Mouse (Mus musculus) heart, adult 11 months (tissue): ENCODE measurements around the gene Slc1a1.

Experiments used
- DNase-seq: peaks from one replicate; pipeline ENCODE4 v3.0.0; 2022

Slc1a1 gene

DNA sequence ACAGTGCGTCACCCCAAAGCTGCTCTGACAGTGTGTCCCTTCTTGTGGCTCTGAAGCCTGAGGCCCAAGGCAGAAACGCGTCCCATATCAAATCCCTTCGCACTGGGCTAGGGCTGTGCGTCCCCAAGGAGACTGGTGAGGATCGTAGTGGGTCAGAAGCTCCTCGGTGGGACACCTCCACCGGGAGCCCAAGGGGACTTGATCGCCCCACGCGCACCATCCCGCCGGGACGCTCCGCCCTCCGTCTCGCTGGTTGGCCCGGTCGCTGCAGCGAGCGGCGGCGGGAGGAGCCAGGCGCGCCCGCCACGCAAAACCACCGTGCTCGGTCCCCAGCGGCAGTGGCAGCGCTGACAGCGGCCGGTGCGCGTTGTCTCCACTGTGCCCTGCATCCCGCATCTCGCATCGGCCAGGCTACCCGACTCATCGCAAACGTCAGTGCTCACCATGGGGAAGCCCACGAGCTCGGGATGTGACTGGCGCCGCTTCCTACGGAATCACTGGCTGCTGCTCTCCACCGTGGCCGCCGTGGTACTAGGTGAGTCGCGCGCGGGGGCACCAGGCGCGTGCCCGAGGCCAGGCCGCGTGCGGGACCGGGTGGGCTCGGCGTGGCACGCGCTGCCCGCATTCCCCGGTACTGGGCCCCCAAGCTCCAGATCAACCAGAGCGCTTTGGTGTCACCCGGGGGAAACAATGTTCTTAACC, at the start of gene Slc1a1:
Gene Slc1a1, plus strand, starts transcription at position 252 of the 702 bp plus-strand sequence.
- DNase-seq: peak; percentile 94

DNA sequence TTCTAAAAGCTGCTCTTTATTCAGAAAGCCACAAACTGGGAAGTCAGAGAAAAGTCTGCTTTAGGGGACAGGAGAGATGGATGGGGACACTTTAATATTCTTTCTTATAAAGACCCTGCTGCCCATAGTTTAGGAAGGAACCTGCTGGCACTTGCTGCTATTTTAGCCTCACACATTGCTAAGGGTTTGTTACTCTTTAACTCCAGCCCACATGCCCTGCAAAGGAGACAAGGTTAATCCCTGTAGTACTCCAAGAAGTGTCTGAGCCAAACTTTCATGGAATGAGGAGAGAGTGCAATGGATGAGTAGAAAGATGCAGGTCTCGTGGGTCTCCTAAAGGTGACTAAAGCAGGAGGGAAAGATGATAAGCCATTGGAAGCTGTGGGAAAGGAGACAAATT, 44.7 kb upstream of the Slc1a1 start:
- DNase-seq: no peak

DNA sequence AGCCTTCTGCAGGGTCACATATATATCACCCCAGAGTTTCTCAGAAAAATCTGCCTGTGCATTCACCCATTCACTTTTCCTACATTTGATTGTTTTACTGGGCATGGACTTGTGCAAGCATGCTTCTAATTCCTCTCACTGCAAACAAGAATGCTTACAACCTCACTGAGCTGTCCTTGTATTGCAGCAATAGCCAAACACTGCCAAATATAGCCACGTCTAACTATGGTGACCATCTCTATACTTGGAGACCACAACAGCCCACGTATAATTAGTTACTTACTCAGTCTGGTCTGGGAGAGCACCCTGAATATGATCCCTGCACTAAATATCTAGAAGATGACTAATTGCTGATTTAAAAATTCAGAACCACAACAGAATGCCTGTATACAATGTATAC, 41.5 kb upstream of the Slc1a1 start:
- no peak for DNase-seq

DNA sequence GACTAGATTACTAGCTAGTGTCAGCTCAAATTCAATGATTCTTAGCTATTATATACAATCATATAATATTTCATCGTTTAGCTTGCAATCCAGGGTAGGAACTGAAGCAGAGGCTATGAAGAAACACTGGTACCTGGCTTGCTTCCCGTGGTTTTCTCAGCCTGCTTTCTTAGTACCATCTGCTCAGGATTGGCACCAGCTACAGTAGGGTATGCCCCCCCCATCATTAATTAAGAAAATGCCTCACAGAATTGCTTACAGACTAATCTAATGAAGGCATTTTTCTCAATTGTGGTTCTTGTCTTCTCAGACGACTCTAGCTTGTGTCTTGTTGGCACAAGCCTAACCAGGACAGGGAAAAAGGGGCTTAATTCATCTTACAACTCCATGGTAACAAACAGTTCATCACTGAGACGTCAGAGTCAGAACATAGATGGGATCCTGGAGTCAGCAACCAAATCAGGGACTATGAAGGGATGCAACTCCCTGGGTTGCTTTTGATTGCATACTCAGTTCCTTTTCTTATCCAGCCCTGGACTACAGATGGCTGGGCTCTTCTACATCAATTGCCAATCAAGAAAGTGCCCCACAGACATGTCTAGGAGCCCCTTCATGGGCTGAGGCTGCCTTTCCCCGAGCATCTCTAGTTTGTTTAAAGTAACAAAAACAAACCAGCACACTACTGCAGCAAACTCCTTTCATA, 38.6 kb upstream of the Slc1a1 start:
- DNase-seq: no peak

DNA sequence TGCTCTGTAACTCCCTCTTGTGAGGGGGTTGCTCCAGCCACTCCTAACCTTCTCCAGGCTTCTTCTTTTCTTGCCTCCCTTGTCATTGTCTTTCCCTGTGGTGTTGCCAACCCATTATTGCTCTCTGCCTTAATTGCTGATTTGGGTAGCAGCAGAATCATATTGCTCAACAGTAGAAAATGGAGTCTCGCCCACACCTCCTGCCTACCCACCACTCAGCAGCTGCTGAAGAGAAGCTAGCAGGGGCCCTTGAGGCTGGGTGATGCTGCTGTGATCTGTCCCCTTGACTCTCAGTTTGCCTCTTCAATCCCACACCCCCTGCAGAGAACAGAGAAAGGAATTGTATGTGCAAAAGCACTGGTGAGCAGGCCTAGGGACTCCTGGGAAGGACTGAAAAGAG, 37.9 kb upstream of the Slc1a1 start:
- no peak for DNase-seq

DNA sequence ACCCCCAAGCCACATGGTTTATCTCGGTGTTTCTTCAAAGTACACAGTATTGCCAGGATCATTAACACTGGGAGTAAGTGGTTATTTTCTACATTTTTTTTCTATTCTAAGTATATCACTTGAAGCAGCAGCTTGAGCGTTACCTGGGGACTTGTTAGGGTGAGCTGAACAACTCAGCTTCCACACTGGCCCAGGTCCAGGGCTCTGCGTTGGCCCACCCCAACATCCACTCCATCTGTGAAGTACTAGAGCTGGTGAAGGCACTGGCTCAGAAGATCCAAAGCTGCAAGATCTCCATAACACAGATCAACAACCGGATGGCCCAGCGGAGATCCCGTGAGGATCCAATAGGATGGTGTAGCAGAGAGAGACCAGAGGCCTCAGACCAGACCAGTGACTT, 37.2 kb upstream of the Slc1a1 start:
- DNase-seq: no peak

DNA sequence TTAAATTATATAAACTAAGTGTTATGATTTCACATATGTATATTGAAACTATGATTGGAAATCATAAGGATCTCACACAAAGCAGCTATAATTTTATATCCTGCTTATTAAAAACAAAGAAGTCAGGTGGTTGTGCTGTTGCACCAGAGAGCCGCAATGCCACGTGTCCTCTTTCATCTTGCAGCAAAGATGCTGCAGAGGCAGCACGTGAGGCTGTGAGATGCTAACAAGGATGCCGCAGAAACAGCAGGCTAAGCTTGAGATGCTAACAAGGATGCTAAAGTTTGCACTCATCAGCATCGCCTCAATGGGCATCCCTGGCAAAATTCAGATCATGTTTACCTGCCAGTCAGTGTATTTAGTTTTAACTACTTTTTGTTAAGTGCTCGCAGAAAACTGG, 34.4 kb upstream of the Slc1a1 start:
- DNase-seq: no peak

DNA sequence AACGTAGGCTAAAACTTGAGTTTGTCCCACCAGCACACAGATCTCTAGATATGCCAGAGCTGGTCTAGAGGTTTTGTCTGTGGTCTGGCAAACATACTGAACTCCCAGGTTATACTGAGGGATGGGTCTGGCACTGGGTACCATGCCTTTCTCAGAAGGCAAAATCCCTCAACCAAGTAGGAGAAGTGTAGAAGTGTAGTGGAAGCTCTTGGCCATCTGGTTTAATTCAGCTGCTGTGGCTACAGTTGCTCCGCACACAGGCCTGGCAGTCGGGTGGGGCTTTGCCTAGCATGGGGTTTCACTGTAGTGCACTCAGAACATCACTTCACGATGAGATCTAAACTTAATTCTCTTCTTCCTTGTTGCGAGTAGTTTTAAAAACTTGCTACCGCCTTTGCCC, 28.6 kb upstream of the Slc1a1 start:
- DNase-seq: peak; percentile 61

DNA sequence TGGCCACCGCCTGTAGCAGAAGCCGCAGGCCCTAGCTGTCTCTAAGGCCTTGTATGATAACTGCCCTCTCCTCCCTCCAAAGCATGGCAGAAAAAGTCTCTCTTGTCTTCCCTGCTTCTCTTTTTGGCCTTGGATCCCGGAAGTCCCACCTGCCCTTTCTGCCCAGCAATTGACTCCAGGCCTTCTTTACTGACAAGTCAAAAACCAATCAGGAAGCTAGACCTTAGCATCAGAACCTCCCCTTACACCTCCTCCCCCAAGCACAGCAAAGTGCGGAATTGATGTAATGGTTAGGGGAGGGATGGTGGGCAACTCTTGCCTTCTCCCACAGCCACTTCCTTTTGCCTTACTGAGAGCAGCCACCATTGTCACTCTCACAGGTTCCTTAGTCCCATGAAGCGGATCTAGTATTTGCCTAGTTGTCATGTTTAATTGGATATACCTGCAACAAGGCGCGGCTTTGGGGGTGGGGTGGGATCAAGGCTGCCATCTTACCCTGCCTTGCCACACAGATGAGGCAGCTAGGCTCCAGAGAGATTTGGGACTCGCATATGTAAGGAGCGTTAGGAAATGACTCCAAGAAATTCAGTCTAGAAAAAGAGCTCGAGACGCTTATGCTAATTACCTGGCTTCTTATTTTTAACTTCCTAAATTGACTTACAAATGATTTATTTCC, 27.9 kb upstream of the Slc1a1 start:
- DNase-seq: peak; percentile 28

DNA sequence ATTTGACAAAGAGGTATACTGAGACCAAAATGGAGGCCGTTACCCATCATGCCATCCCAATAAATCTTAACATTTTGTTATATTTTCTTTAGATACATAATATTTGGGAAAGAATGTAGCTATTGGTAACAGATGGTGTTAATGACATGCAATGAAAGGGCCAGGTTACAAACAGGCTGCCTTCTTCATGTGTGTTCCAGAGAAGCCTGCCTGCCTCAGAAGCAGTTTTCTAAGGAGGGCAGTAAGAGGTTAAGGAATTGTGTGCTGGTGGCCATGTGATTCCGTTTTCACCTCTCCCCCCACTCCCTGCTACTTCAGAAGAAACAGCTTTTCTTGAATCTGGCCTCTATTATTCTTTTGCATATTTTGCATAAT, 27.4 kb upstream of the Slc1a1 start:
- DNase-seq: no peak

DNA sequence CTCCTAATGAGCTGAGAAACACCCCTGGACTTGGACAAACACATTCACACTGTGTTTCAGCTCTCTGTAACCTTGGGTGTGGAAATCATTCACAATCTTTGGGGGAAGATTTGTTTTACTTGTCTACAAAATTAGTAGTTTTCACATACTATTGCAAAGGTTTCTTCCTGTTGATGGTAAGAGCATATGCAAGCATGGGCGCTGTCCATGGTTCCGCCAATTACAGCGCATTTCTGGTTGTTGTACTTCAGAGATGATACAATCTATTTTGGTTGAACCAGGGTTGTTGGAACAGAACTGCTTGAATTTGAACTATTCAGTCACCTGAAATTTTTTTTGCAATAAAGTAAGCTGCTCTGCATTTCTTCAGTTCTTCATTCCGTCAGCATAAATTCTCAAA, 16.6 kb upstream of the Slc1a1 start:
- no peak for DNase-seq

DNA sequence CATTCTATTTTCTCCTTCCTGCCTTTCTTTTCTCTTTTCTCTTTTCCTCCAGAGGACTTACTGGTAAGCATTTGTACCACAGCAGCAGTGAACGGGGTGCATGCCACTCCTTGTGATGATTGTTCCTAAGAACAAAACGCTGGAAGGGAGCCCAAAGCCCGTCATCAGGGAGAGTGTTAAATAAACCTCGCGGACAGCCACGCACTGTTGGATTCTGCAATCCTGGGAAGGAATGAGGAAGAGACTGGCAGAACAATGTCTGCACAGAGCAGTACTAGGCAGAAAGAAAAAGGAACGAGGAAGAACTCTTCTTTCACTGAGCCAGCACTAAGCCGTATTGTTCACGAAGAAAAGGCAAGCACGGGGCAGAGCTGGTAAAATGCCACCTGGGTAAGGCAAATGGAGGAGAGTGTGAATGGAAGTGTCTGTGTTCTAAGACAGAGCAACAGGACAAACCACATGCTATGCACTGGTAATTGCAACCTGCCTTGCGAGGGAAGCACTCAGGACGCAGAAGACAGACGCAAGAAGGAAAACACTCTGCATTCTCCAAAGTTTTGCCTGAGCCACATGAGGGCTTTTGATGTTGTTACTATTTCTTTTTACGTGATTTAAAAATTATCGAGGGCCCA, 7.0 kb upstream of the Slc1a1 start:
- DNase-seq: no peak

DNA sequence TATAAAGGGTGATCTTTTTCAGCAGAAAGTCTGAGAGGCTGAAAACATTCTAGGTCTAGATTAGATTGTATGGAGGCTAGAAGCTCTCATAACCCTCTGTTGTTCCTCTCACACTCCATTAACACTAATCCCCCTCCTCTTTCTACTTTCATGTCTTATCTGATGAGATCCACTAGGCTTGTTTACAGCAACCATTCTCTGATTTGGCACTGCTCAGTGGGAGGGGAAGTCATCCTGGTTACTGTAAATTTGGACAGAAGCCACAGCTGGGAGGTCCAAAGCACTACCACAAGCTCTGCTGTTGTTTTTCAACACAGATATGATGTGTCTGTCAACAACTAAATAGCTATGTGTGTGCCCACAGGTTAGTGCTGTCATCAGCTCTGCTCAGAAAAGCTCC, 3.5 kb upstream of the Slc1a1 start:
- no peak for DNase-seq

DNA sequence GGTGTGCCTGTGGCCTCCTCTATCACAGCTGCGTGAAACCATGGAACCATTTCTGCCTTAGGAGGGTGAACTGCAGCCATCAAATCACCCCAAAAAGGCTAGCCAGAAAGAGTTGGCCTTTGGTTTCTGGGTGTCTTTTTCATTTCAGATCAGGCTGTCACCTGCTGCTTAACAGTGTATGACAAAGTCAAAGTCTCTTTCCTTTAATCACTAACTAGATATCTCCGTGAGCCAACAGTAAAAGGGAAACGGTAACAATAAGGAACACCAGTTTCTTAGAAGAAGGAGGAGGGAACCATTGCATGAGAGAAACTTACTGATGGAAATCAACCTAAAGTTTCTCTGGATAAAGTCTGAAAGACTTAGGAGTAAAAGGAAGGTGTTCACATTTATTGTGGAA, 2.2 kb upstream of the Slc1a1 start:
- DNase-seq: no peak

DNA sequence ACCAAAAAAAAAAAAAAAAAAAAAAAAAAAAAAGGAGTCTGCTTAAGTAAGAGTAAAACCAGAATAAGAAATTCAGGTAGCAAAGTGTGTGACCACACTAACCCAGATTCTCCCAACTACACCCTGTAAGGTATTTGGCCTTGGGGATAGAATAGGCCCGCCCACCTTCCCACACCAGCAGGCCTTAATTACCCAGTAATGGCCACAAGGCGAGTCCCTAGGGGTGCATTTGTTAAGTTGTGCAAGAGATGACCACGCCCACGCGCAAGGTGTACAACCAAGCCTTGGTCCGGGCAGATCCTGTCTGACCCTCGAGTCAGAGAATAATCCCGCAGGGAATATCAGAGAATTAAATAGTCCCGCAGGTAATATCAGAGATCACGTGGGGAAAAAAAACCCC, 461 bp upstream of the Slc1a1 start:
- no peak for DNase-seq

DNA sequence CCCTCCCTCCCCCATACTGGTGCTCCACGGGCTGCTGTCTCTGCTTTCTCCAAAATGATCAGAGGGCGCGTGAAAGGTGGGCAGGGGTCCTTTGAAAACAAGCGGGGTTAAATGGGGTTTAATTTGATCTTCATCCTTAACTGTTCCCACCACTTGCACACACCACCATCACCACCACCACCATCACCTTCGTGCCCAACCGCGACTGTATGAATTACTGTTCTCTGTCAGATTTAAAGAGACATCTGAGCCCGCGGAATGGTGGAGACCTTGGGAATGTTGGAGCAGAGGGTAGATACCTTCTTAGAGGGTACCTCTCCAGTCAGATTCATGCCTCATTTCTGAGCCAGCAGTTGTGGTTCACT, 633 bp downstream of the Slc1a1 start:
- no peak for DNase-seq

DNA sequence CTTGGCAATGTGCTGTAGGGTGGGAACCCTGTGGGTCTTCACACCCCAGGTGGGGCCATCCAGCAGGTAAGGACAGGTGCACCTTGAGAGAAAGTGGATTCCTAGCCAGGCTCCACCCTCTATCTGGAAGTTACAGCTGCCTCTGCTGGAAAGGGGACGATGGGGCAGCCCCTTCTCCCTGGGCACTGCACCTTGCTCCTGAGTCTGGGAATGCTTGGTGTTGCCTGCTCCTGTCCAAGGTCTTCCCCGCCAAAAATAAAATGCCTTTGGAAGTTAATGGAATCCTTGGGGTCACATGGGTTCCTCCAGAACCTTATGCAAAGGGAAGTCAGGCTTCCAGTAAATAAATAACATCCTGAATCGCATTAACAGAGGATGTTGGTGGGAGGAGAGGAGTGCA, 1.3 kb downstream of the Slc1a1 start:
- DNase-seq: no peak

DNA sequence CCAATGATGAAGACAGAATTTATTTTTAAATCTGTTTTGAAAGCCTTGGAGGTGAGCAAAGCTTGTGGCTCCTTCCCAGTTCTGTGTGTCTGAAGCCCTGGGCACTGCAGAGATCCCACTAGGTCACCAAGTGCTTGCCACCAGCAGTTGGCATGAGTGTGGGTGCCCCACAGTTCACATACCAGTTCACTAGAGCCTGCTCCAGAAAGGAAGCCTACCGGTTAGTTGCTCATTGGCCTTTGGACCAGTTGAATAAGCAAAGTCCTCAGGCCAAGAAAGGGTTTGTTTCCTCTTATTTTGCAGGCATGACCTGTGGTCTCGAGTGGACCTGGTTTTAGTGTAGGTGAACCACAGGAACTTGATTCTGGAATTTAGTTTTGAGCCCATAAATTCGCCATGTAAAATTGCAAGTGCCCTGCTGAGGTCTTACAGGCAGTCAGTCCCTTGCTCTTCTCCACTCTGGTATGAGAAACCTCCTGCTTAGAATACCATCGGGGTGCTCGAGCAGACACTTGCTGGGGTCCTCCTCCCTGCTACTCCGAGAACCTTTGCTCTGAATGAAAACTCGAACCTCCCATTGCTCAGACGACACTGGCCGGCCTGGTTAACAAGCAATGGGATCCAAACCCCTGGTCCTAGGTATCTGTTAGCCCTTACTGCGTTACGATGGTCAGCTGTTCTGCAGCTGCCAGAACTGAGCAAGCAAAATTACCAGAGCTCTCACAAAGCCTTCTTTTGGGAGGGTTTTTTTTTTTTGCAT, 2.0 kb downstream of the Slc1a1 start:
- DNase-seq: no peak

DNA sequence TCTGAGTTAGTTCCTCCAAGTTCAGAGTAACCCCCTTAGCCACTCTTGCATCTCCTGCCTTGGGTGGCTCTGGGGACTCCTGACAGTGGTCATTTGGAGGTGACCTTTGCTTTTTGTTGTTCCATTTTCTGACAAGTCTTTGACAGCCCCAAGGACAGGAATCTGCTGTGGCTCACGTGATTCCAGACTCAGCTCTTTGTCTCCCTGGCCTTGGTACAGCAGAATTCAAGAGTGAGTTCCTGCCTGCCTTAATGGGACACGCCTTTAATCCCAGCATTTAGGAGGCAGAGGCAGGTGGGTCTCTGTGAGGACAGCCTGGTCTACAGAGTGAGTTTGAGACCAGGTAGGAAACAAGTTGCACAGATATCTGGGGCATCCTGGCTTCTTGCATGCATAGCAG, 3.9 kb downstream of the Slc1a1 start:
- no peak for DNase-seq

DNA sequence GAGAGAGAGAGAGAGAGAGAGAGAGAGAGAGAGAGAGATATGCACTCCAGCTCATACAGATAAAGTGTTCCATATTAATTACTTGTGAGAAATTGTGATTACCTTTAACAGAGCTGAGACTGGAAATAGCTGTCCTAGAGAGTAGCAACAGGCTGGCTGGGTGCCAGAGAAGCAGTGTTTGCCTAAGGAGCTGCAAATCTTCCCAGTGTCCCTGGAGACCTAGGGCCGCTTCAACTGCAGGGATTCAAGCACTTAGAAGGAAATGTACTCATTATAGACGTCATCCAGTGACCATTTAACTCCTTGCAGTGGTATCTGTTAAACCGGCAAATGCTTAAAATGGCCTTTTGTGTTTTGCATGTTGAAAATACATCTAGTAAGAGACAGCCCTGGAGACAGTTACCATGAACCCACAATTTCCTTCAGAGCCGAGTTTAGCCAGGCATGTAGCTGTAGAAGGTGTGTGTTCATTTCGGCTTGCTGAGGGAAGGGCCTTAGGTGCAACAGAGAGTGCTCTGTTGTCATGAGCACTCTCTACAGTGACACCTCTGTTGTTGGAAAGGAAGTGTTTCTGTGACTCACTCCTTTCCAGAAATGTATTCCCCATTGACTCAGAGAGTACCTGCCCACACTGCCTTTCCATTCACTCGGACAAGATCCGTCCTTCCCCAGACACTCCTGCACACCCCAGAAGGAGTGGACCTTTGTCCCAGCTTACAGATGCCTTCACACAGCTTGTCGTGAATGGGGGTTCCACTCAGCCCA, 10.3 kb downstream of the Slc1a1 start:
- DNase-seq: peak; percentile 92

DNA sequence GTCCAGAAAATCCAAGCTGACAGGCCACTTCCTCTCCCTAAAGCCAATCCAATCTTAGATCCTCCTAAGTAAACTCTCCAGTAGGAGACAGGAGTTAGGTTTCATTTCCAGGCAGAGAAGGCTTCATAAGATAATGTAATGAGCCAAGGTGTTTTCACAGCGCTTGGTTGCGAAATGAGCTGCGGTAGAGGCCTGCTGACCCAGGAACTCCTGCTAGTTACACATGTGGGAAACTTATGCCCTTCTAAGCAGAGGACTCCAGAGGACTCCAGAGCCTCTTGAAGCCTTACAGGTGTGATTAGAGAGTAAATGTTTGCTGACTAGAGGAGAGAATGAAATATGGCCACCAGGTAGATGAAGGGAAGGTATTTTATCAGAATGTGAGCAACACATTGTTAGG, 15.7 kb downstream of the Slc1a1 start:
- DNase-seq: no peak

DNA sequence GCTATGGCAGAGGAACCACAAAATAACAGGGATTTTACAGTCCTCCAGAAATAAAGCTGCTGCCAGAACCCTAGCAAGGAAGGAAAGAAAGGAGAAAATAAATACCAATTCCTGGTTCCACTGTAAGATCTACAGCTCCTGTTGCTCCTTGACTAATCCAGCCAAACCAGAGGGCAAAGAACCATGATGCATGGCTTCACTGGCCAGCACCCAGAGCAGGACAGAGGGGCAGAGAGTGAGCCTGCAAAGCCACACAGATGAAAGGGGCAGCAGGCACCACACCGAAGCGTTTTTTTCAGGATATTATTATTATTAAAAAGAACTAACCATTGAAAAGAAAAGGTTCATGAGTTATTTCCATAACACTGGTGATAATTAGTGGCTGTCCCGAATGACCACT, 17.2 kb downstream of the Slc1a1 start:
- DNase-seq: no peak
